Mouse (Mus musculus): ENCODE data around the gene Spaca9. TPM values are rescaled to one million over a fixed set of nuclear protein-coding genes. Genes with fewer than 3 reads are reported as not detected.

Gene Spaca9
- total RNA-seq (2021), result not detected

- peak; percentile 77 to 85 for DNase-seq
These were observed at the start of gene Spaca9, which contains the start of gene Ak8 for GRCm38 (mm10) chr2:28699361-28700335. TSS of gene Spaca9 (minus strand) at chr2:28699727. TSS of gene Ak8 (plus strand) at chr2:28700164.

GRCm38 (mm10) chr2:28747705-28748104 is 48.2 kb upstream of the Spaca9 start:
- no peak for DNase-seq

DNA sequence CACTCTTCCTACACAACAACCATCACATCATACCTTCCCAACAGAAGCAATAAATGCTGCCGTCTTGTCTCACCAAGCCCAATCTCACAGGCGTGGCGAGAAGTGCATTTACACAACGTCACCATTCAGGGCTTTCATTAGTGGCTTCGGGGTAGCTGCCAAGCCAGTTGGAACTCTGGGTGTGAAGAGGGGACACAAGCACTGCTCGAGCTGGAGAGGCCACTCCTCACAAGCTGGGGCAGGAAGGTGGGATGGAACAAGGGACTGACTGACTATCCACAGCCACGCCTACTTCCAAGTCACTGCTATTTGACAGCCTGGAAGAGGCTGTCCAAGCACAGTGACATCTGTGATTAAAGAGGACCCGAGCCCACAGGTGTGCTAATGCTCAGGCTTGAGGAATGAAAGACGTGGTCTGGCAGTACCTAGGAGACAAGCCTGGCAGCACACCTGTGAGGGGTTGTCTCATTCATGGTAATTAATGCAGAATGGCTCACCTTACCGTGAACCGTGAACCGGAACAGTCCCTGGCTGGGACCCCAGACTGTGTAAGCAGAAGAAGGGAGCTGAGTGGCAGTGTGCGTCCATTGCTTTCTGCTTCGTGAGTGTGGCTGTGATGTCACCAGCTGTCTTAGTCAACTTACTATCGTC is 47.3 kb upstream of the Spaca9 start:
- no peak for DNase-seq

- DNase-seq, result no peak
These were observed 43.2 kb upstream of the Spaca9 start for GRCm38 (mm10) chr2:28742701-28743100.

DNA sequence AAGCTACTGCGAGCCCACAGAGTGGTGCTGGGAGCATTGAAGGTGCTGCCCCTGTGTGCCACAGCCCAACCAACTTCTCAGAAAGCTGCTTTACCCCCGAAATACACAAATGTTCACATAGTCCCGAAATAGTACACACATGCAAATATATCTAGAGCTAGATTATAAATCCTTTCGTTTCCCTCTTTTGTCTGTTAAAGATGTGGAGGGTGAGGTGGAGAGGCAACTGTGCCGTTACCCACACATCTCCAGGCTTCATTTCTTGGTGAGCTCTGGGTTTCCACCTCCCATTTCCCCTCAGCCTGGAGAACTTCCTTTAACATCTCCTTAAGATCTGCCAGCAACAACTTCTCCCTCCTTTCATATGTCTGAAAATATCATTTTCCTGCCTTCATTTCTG is 40.6 kb upstream of the Spaca9 start:
- DNase-seq, result no peak

DNA sequence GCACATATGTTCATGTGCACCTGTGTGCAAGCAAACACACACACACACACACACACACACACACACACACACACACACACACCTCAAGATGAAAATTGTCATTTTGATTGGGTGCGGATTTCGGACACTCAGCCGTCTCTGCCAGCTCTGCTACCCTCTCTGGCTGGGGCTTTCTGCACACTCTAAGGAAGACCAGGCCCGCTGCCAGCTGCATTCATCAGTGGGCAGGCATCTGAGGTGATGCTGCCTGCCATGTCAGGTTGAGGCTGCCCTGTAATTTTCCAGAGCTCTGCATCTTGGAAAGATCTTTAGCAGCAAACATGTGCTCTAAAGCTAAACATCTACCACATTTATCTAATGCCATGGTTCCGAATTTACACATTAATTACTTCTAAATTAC is 37.6 kb upstream of the Spaca9 start:
- no peak for DNase-seq

- DNase-seq, result no peak
These were observed 31.1 kb upstream of the Spaca9 start for GRCm38 (mm10) chr2:28730676-28731075.

- DNase-seq, result no peak
These were observed 28.4 kb upstream of the Spaca9 start for GRCm38 (mm10) chr2:28727786-28728404.

GRCm38 (mm10) chr2:28723912-28724311 is 24.4 kb upstream of the Spaca9 start:
- DNase-seq, result no peak

DNA sequence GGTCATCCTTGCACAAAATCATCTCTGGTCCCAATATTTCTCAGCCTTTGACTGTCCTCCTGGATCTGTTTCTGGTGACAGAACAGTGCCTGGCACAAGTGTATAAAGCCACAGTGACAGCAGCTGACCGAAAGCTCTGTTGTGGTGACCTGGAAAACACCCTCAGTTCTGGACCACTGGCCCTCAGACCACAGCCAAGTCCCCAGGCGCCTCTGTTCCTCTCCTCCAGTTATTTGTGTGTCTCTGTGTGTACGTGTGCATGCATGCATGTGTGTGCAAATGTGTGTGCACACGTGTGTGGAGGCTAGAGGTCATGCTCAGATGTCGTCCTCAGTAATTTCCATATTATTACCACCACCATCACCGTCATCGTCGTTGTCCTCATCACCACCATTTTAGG is 22.9 kb upstream of the Spaca9 start:
- DNase-seq, result no peak

DNA sequence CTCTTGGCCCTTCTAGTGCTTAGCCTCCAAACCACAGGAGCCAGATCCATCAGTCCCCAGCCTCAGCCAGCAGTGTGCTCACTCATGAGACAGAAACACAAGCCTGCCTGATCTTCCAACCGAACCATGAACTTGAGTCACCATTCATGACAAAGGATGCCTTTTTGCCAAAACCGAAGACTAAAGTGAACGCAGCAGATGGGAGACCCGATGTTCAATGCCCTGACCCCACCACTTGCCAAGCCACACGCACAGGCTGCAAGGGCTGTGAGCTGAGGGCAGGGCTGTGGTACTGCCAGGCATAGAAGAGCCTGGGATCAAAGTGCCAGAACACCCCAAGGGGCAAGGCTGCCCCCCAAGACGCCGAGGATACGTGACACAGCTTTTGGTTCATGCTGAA is 13.5 kb upstream of the Spaca9 start:
- DNase-seq, result no peak

DNA sequence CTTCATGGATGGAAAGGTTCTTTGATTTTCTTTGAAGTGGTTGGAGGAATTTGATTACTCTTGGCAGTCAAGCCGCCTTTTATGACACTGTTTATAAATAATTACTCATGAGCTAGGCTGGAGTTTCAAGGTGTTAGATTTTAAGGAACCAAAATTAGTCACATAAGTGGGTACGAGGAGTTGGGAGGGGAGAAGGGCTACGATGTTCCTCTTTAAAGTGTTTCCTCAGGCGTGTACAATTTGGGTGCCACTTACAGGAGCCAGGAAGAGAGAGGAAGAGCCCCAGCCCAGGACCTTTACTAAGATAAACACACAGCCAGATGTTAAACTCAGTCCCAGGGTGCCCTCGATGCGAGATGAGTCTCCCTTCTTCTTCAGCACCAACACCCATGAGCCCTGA is 7.3 kb upstream of the Spaca9 start:
- no peak for DNase-seq

- no peak for DNase-seq
These were observed 6.6 kb upstream of the Spaca9 start for GRCm38 (mm10) chr2:28706106-28706636.

DNA sequence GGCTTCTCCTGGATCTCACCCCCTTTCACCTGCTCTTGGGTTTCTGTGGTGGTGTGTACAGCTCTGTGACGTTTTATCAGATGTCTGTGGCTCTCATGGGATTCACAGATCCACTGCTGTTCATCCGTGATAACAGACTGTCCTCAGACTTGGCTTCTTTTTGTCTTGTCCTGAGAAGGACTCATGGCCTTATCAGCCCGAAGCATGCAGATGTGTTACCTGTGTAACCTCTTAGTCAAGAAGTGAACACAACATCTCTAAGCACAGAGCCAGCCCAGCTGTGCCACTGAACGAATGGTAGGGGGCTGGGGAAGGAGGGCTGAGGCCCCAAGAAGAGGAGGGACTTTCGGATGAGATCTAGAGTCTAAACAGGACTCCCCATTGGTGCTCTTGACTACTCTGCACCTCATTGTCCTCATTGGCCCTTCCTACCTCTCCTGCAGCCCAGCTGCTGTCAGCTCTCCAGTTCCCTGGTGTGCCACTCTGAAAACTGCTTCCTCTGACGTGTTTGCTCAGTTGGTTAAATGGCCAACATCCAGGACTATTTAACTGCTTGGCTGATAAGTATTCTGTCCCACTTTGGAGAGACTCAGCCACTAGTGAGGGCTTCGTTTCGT is 2.2 kb upstream of the Spaca9 start:
- no peak for DNase-seq

DNA sequence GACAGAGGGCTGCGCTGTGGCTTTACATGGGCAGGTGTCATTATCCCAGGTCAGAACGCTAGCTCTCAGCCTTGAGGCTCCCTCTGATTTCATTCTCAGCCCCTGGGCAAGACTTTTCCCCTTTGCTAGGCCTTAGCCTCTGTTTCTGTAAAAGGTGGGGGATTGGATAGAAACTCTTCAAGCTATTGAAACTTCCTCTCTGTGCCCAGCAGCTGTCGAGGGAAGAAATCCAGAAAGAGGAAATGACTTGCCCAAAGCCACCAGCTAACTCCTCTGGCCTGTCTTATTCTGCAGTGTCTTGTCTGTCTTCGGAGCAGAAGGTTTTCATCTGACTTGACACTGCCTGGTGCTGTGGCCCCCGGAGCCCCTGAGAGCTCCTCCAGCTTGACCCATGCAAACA is 961 bp downstream of the Spaca9 start:
- no peak for DNase-seq

GRCm38 (mm10) chr2:28692692-28693091 is 6.8 kb downstream of the Spaca9 start:
- no peak for DNase-seq

DNA sequence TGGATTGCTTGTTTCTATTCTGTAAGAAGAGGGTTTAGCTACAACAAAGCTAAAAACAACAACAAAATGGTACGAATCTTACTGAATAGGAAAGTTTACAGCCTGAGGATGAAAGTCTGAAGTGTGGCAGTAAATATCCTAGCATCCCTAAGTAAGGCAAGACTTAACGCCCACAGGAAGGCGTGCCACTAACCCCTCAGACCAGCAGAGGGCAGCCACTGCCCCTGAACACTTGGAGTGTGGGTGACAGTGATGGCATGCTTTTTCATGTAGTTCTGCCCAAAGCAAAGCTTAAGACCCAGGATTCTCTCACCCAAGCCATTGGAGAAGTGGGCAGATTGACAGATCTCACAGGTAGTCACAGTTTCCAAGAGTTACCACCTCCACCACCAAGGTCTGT is 11.1 kb downstream of the Spaca9 start:
- no peak for DNase-seq

GRCm38 (mm10) chr2:28685895-28686294 is 13.6 kb downstream of the Spaca9 start:
- no peak for DNase-seq

- peak; percentile 37 to 47 for DNase-seq
These were observed 17.8 kb downstream of the Spaca9 start for GRCm38 (mm10) chr2:28681718-28682117.

- no peak for DNase-seq
These were observed 18.8 kb downstream of the Spaca9 start for GRCm38 (mm10) chr2:28680710-28681109.

GRCm38 (mm10) chr2:28676005-28676404 is 23.5 kb downstream of the Spaca9 start:
- no peak for DNase-seq

GRCm38 (mm10) chr2:28671438-28671837 is 28.1 kb downstream of the Spaca9 start:
- no peak for DNase-seq

DNA sequence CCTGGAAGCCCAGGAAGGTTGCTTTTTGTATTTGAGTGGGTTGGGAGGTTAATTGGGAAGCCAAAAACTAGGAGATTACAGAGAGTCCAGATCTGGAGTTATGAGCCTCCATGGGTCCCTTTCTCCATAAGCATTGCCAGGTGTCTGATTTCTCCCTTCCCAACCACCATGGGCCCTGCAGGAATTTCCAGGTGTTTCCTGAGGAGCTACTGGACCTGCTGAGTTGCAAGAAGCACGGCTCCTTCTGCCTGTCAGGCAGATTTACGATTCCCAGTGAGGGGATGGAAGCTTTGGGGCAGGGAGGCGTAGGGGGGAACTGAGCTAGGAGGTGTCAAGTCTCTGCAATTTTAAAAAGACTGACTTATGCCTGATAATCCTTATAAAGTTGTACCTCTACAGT is 33.7 kb downstream of the Spaca9 start:
- no peak for DNase-seq

Data from layer of hippocampus, postnatal 36 days (tissue).